Mouse (Mus musculus): ENCODE data around the gene Tcta. TPM values are rescaled to one million over a fixed set of nuclear protein-coding genes. Genes with fewer than 3 reads are reported as not detected.
"Not testable (repeated sequence)": the region's sequence is repeated elsewhere in the genome, so short reads cannot be mapped to it uniquely, and the experiment has no call there.

Gene Tcta
- polyA plus RNA-seq, 1 experiment from 2014 or later = 28.2 TPM

- 53% methylated on average over 10 of the region's 10 CpGs for WGBS
- no peaks in the 10 kb centered on the region for H3K27me3 ChIP-seq (ENCODE audit: insufficient read depth, poor library complexity, severe bottlenecking)
- peaks cover 40% of the 10 kb centered on the region for H3K4me1 ChIP-seq
- H3K9me3 ChIP-seq = no peaks in the 10 kb centered on the region
- H3K4me3 ChIP-seq = peak overlapping the region; percentile 89
- peak overlapping the region; percentile 97 for H3K27ac ChIP-seq
- H3K36me3 ChIP-seq = peaks cover 16% of the 10 kb centered on the region
- peak; percentile 78 for DNase-seq (ENCODE audit: low spot score)
These were observed 34.5 kb upstream of the Tcta start for GRCm38 (mm10) chr9:108340258-108341138.

GRCm38 (mm10) chr9:108339886-108340257 is 33.9 kb upstream of the Tcta start:
- peak overlapping the region; percentile 97 for H3K27ac ChIP-seq
- no peaks in the 10 kb centered on the region for H3K9me3 ChIP-seq
- DNase-seq (ENCODE audit: low spot score) = no peak
- H3K36me3 ChIP-seq = peaks cover 22% of the 10 kb centered on the region
- no peaks in the 10 kb centered on the region for H3K27me3 ChIP-seq (ENCODE audit: insufficient read depth, poor library complexity, severe bottlenecking)
- 8% methylated on average over 20 of the region's 20 CpGs for WGBS
- H3K4me3 ChIP-seq = peak overlapping the region; percentile 89
- peaks cover 40% of the 10 kb centered on the region for H3K4me1 ChIP-seq

GRCm38 (mm10) chr9:108338886-108339781 is 33.2 kb upstream of the Tcta start, which contains the start of gene Gpx1:
Gene Gpx1, plus strand, starts transcription at chr9:108338903.
- Histone ChIP-seq H3K9me3 (no peaks in the 10 kb centered on the region), H3K4me3 (peak within 1 kb of the TSS; percentile 89), H3K4me1 (peaks cover 40% of the 10 kb centered on the region), H3K36me3 (peaks cover 30% of the 10 kb centered on the region), H3K27me3 (ENCODE audit: insufficient read depth, poor library complexity, severe bottlenecking) (no peaks in the 10 kb centered on the region), H3K27ac (peak within 1 kb of the TSS; percentile 97)
- peak; percentile 98 for DNase-seq (ENCODE audit: low spot score)
- WGBS = under 1% methylated on average over 49 of the region's 49 CpGs

GRCm38 (mm10) chr9:108338551-108338885 is 32.6 kb upstream of the Tcta start:
- Histone ChIP-seq H3K9me3 (no peaks in the 10 kb centered on the region), H3K36me3 (peaks cover 36% of the 10 kb centered on the region), H3K4me3 (peak overlapping the region; percentile 89), H3K27me3 (ENCODE audit: insufficient read depth, poor library complexity, severe bottlenecking) (no peaks in the 10 kb centered on the region), H3K27ac (peak overlapping the region; percentile 97), H3K4me1 (peaks cover 40% of the 10 kb centered on the region)
- WGBS = 25% methylated on average over 6 of the region's 6 CpGs
- DNase-seq (ENCODE audit: low spot score) = peak; percentile 77

GRCm38 (mm10) chr9:108337848-108338550 is 32.0 kb upstream of the Tcta start:
- Histone ChIP-seq H3K4me3 (peak overlapping the region; percentile 89), H3K27me3 (ENCODE audit: insufficient read depth, poor library complexity, severe bottlenecking) (no peaks in the 10 kb centered on the region), H3K4me1 (peaks cover 40% of the 10 kb centered on the region), H3K36me3 (peaks cover 40% of the 10 kb centered on the region), H3K9me3 (no peaks in the 10 kb centered on the region), H3K27ac (peak overlapping the region; percentile 97)
- WGBS = 70% methylated on average over 10 of the region's 10 CpGs
- no peak for DNase-seq (ENCODE audit: low spot score)

- Histone ChIP-seq H3K27ac (no peak overlapping the region), H3K4me3 (no peak overlapping the region), H3K36me3 (peaks cover 54% of the 10 kb centered on the region), H3K27me3 (ENCODE audit: insufficient read depth, poor library complexity, severe bottlenecking) (no peaks in the 10 kb centered on the region), H3K4me1 (no peaks in the 10 kb centered on the region), H3K9me3 (no peaks in the 10 kb centered on the region)
- no peak for DNase-seq (ENCODE audit: low spot score)
- WGBS = 96% methylated on average over 2 of the region's 2 CpGs
These were observed 19.9 kb upstream of the Tcta start for GRCm38 (mm10) chr9:108325811-108326210.

GRCm38 (mm10) chr9:108324784-108325183 is 18.8 kb upstream of the Tcta start:
- DNase-seq (ENCODE audit: low spot score) = no peak
- Histone ChIP-seq H3K4me3 (no peak overlapping the region), H3K9me3 (no peaks in the 10 kb centered on the region), H3K36me3 (peaks cover 53% of the 10 kb centered on the region), H3K27ac (no peak overlapping the region), H3K4me1 (no peaks in the 10 kb centered on the region), H3K27me3 (ENCODE audit: insufficient read depth, poor library complexity, severe bottlenecking) (no peaks in the 10 kb centered on the region)
- 95% methylated on average over 1 of the region's 1 CpGs for WGBS

- H3K36me3 ChIP-seq = peaks cover 36% of the 10 kb centered on the region
- not testable (repeated sequence) for H3K4me3 ChIP-seq; DNase-seq (ENCODE audit: low spot score); H3K27ac ChIP-seq; H3K4me1 ChIP-seq; H3K9me3 ChIP-seq; H3K27me3 ChIP-seq (ENCODE audit: insufficient read depth, poor library complexity, severe bottlenecking)
- 91% methylated on average over 7 of the region's 7 CpGs for whole genome bisulfite sequencing
These were observed 16.1 kb upstream of the Tcta start for GRCm38 (mm10) chr9:108322054-108322453.

GRCm38 (mm10) chr9:108318462-108318861 is 12.5 kb upstream of the Tcta start:
- Histone ChIP-seq H3K4me3 (no peak overlapping the region), H3K36me3 (peaks cover 51% of the 10 kb centered on the region), H3K9me3 (no peaks in the 10 kb centered on the region), H3K27ac (no peak overlapping the region), H3K27me3 (ENCODE audit: insufficient read depth, poor library complexity, severe bottlenecking) (no peaks in the 10 kb centered on the region), H3K4me1 (no peaks in the 10 kb centered on the region)
- 90% methylated on average over 2 of the region's 2 CpGs for WGBS
- no peak for DNase-seq (ENCODE audit: low spot score)

- peaks cover 51% of the 10 kb centered on the region for H3K36me3 ChIP-seq
- no peak for DNase-seq (ENCODE audit: low spot score)
- no peaks in the 10 kb centered on the region for H3K9me3 ChIP-seq
- no peaks in the 10 kb centered on the region for H3K27me3 ChIP-seq (ENCODE audit: insufficient read depth, poor library complexity, severe bottlenecking)
- H3K4me1 ChIP-seq = no peaks in the 10 kb centered on the region
- H3K4me3 ChIP-seq = no peak overlapping the region
- no peak overlapping the region for H3K27ac ChIP-seq
- WGBS = 94% methylated on average over 3 of the region's 3 CpGs
These were observed 11.6 kb upstream of the Tcta start for GRCm38 (mm10) chr9:108317572-108317971.

GRCm38 (mm10) chr9:108308141-108308540 is 2.2 kb upstream of the Tcta start:
- peak overlapping the region; percentile 84 for H3K4me3 ChIP-seq
- 26% methylated on average over 2 of the region's 2 CpGs for WGBS
- no peaks in the 10 kb centered on the region for H3K9me3 ChIP-seq
- H3K27ac ChIP-seq = peak overlapping the region; percentile 36; the same call in 1 of the 2 replicates
- H3K27me3 ChIP-seq (ENCODE audit: insufficient read depth, poor library complexity, severe bottlenecking) = no peaks in the 10 kb centered on the region
- H3K36me3 ChIP-seq = peaks cover 17% of the 10 kb centered on the region
- DNase-seq (ENCODE audit: low spot score) = no peak
- H3K4me1 ChIP-seq = peaks cover 23% of the 10 kb centered on the region

- DNase-seq (ENCODE audit: low spot score) = no peak
- Histone ChIP-seq H3K27ac (peak overlapping the region; percentile 98), H3K4me1 (peaks cover 23% of the 10 kb centered on the region)
These were observed 1.3 kb upstream of the Tcta start for GRCm38 (mm10) chr9:108307021-108307807.

More at GRCm38 (mm10) chr9:108307021-108307807, 1.3 kb upstream of the Tcta start:
- WGBS = 14% methylated on average over 12 of the region's 12 CpGs
- no peaks in the 10 kb centered on the region for H3K27me3 ChIP-seq (ENCODE audit: insufficient read depth, poor library complexity, severe bottlenecking)
- peak overlapping the region; percentile 84 for H3K4me3 ChIP-seq
- H3K9me3 ChIP-seq = no peaks in the 10 kb centered on the region
- peaks cover 25% of the 10 kb centered on the region for H3K36me3 ChIP-seq

Data from heart, embryonic 10.5 days (tissue).